Comparison of ENCODE assay signal across 11 mouse cellular contexts in genomic region chr8:84770100-84770953, GRCm38 (mm10). TPM values are rescaled to one million over a fixed set of nuclear protein-coding genes. Genes with fewer than 3 reads are reported as not detected.
DNase-seq lines count a peak whose midpoint lies in the region; ATAC-seq and TF ChIP-seq lines count a peak whose summit lies in the region.
"Had no signal": no experiment of that assay in that cellular context is flagged by ENCODE, and none has a peak within 500 bp of the region (broad histone marks: within the 10 kb centered on the region; RNA-seq: fewer than 3 reads in every experiment).

No protein-coding gene starts in this region.

- no peak for TF ChIP-seq CTCF in left cerebral cortex, adult 2 months (IDR thresholded peaks at IDR 0.05)
- TF ChIP-seq CTCF in olfactory bulb, adult 2 months (IDR thresholded peaks at IDR 0.05; ENCODE audit: insufficient read depth, low read depth, low read length), result no peak

- H3K27ac ChIP-seq in left cerebral cortex, adult 2 months, result peak overlapping the region; percentile 96
- peak overlapping the region; percentile 97; the same call in 1 of the 2 replicates for H3K27ac ChIP-seq in forebrain, embryonic 14.5 days (ENCODE audit: low read depth, low read length)
- H3K27ac ChIP-seq in limb, embryonic 15.5 days, result peak overlapping the region; percentile 76
- 0 out of 2 replicates have a peak overlapping the region, but pooled peaks have one; percentile 12 for H3K27ac ChIP-seq in olfactory bulb, adult 2 months (ENCODE audit: insufficient read depth, low read depth, low read length)
- H3K27ac ChIP-seq: midbrain, embryonic 12.5 days had no signal

- WGBS in forebrain, embryonic 14.5 days, result 22% methylated on average over 12 of the region's 12 CpGs
- WGBS in limb, embryonic 15.5 days, result 39% methylated on average over 12 of the region's 12 CpGs
- WGBS in olfactory bulb, adult 2 months, result 43% methylated on average over 12 of the region's 12 CpGs

- peaks cover 29% of the 10 kb centered on the region for H3K36me3 ChIP-seq in forebrain, embryonic 14.5 days (ENCODE audit: control insufficient read depth, insufficient read depth, low read length)
- H3K36me3 ChIP-seq in limb, embryonic 15.5 days, result peaks cover 48% of the 10 kb centered on the region
- H3K36me3 ChIP-seq: midbrain, embryonic 12.5 days had no signal

- H3K9ac ChIP-seq in forebrain, embryonic 14.5 days (ENCODE audit: low read length), result peak overlapping the region; percentile 77
- no peak overlapping the region for H3K9ac ChIP-seq in limb, embryonic 15.5 days
- H3K9ac ChIP-seq: midbrain, embryonic 12.5 days had no signal

- H3K4me3 ChIP-seq in left cerebral cortex, adult 2 months, result peak overlapping the region; percentile 63
- peak overlapping the region; percentile 38 for H3K4me3 ChIP-seq in forebrain, embryonic 14.5 days (ENCODE audit: low read depth, low read length)
- H3K4me3 ChIP-seq in limb, embryonic 15.5 days, result peak overlapping the region; percentile 35
- H3K4me3 ChIP-seq in olfactory bulb, adult 2 months (ENCODE audit: insufficient read depth, low read depth, low read length), result peak overlapping the region; percentile 21
- H3K4me3 ChIP-seq: midbrain, embryonic 12.5 days had no signal

- no peak for TF ChIP-seq POLR2A in olfactory bulb, adult 2 months (IDR thresholded peaks at IDR 0.05; ENCODE audit: insufficient read depth, low read depth, low read length)

- no peak for ATAC-seq in forebrain, embryonic 14.5 days
- ATAC-seq in limb, embryonic 15.5 days (ENCODE audit: insufficient number of reproducible peaks, low FRiP score, low TSS enrichment, low read depth), result no peak

- no peaks in the 10 kb centered on the region; the same call in 1 of the 2 replicates for H3K27me3 ChIP-seq in forebrain, embryonic 14.5 days (replicated peaks; ENCODE audit: control insufficient read depth, insufficient read depth, low read length)
- H3K27me3 ChIP-seq in limb, embryonic 15.5 days, result no peaks in the 10 kb centered on the region

- H3K9me3 ChIP-seq in forebrain, embryonic 14.5 days (replicated peaks; ENCODE audit: control insufficient read depth, low read length), result no peaks in the 10 kb centered on the region
- H3K9me3 ChIP-seq in limb, embryonic 15.5 days, result no peaks in the 10 kb centered on the region
- H3K9me3 ChIP-seq: midbrain, embryonic 12.5 days had no signal

- peak overlapping the region; percentile 56 for H3K4me2 ChIP-seq in forebrain, embryonic 14.5 days (ENCODE audit: low read length)
- H3K4me2 ChIP-seq in limb, embryonic 15.5 days, result peak overlapping the region; percentile 46
- H3K4me2 ChIP-seq: midbrain, embryonic 12.5 days had no signal

- intact Hi-C loops in left cerebral cortex, adult 2 months (cut with DNase I), result loop anchor here (5.0 kb wide), 1 partner anchor 33 kb away; no protein-coding TSS in a partner anchor

- DNase-seq in left cerebral cortex, adult 2 months (ENCODE audit: extremely low spot score in 1 of 2, low spot score in 2 of 2), result no peak
- no peak for DNase-seq in left cerebral cortex, adult 9 months (ENCODE audit: low spot score in 2 of 2)
- DNase-seq in forebrain, embryonic 14.5 days (ENCODE audit: low spot score), result no peak
- no peak for DNase-seq in thymus, adult 18-20 months
- DNase-seq in testis, postnatal 10 days (ENCODE audit: low spot score), result no peak
- DNase-seq in left cerebral cortex, adult 18-20 months (ENCODE audit: low spot score in 2 of 2), result no peak
- DNase-seq: adrenal gland, adult 8-10 months; right cerebral cortex, postnatal 4 days had no signal

- peaks cover 27% of the 10 kb centered on the region for H3K4me1 ChIP-seq in forebrain, embryonic 14.5 days (ENCODE audit: control insufficient read depth, insufficient read depth, low read length)
- H3K4me1 ChIP-seq in limb, embryonic 15.5 days, result peaks cover 83% of the 10 kb centered on the region
- H3K4me1 ChIP-seq in olfactory bulb, adult 2 months (ENCODE audit: control insufficient read depth, insufficient read depth, low read length), result peaks cover 42% of the 10 kb centered on the region

RNA-seq across cellular contexts. Expression of gene Nfix, which starts 29.8 kb away (rescaled TPM):
- 100 to 1,000 TPM; 347 to 350 TPM for total RNA-seq in left cerebral cortex, adult 2 months (2021)
- polyA plus RNA-seq in forebrain, embryonic 14.5 days (2014; fragmentation: Nextera tagmentation; extraction: Ambion mirVana), result 237 and 318 TPM in 2 replicates
- 87.0 and 100 TPM in 2 replicates for polyA plus RNA-seq in limb, embryonic 15.5 days (2015; fragmentation: Nextera tagmentation; extraction: Ambion mirVana)
- not detected in 2 replicates for polyA plus RNA-seq in olfactory bulb, adult 2 months (2012; ENCODE audit: insufficient read depth, insufficient read length, low replicate concordance, missing spikeins)
- total RNA-seq in left cerebral cortex, adult 18-20 months (2021), result 100 to 1,000 TPM; 291 to 300 TPM

RNA-seq across cellular contexts. Expression of gene G430095P16Rik, which starts 47.5 kb away (rescaled TPM):
- total RNA-seq in left cerebral cortex, adult 2 months (2021), result not detected
- polyA plus RNA-seq in forebrain, embryonic 14.5 days (2014; fragmentation: Nextera tagmentation; extraction: Ambion mirVana), result 1.5 and 1.7 TPM in 2 replicates
- 3.8 and 5.5 TPM in 2 replicates for polyA plus RNA-seq in limb, embryonic 15.5 days (2015; fragmentation: Nextera tagmentation; extraction: Ambion mirVana)
- not detected in 2 replicates for polyA plus RNA-seq in olfactory bulb, adult 2 months (2012; ENCODE audit: insufficient read depth, insufficient read length, low replicate concordance, missing spikeins)
- not detected for total RNA-seq in left cerebral cortex, adult 18-20 months (2021)

RNA-seq across cellular contexts. Expression of gene Dand5, which starts 52.3 kb away (rescaled TPM):
- 10 to 100 TPM in 1 of 2 experiments, 1 to 10 TPM in 1; 9.7 to 11.1 TPM for total RNA-seq in left cerebral cortex, adult 2 months (2021)
- 8.6 and 9.4 TPM in 2 replicates for polyA plus RNA-seq in forebrain, embryonic 14.5 days (2014; fragmentation: Nextera tagmentation; extraction: Ambion mirVana)
- polyA plus RNA-seq in limb, embryonic 15.5 days (2015; fragmentation: Nextera tagmentation; extraction: Ambion mirVana), result 7.5 and 8.0 TPM in 2 replicates
- not detected in 2 replicates for polyA plus RNA-seq in olfactory bulb, adult 2 months (2012; ENCODE audit: insufficient read depth, insufficient read length, low replicate concordance, missing spikeins)
- 10 to 100 TPM; 10.2 to 10.8 TPM for total RNA-seq in left cerebral cortex, adult 18-20 months (2021)

Comparison
In these comparisons a context has a peak if more than half of its experiments do, and no peak if none do; other contexts are left out.
1. H3K27ac ChIP-seq: peak in every context shown above with its lines; median percentile 97 in forebrain, embryonic 14.5 days; 96 in left cerebral cortex, adult 2 months; 76 in limb, embryonic 15.5 days; 12 in olfactory bulb, adult 2 months.